Mouse (Mus musculus) heart, embryonic 13.5 days (tissue): ENCODE results near the gene Wnt3a. TPM values are rescaled to one million over a fixed set of nuclear protein-coding genes. Genes with fewer than 3 reads are reported as not detected.

Experiments
- ATAC-seq: fragments of 200-750 bp; cut with Nextera tagmentation; 2 replicates; pipeline ENCODE4 v1.8.0; 2017; ENCODE audit warnings: moderate TSS enrichment; ENCODE audit not compliant: insufficient number of reproducible peaks, low FRiP score, low TSS enrichment; ENCODE audit errors: extremely low read depth
- H3K27ac ChIP-seq: fragments of 300-500 bp; sonication (generic); replicated peaks from 2 replicates; pipeline ENCODE4 v1.5.1; 2015; ENCODE audit warnings: moderate library complexity, mild to moderate bottlenecking, inconsistent platforms
- H3K27me3 ChIP-seq: fragments of 300-500 bp; sonication (generic); replicated peaks from 2 replicates; pipeline ENCODE4 v1.6.1; 2015; ENCODE audit warnings: mild to moderate bottlenecking, inconsistent platforms
- H3K36me3 ChIP-seq: fragments of 300-500 bp; sonication (generic); 2 replicates; pipeline ENCODE4 v1.6.1; 2015; ENCODE audit warnings: mild to moderate bottlenecking, inconsistent platforms
- H3K4me1 ChIP-seq: fragments of 300-500 bp; sonication (generic); 2 replicates; pipeline ENCODE4 v1.6.1; 2015; ENCODE audit warnings: inconsistent platforms
- H3K4me2 ChIP-seq: fragments of 300-500 bp; sonication (generic); 2 replicates; pipeline ENCODE4 v1.6.1; 2015; ENCODE audit warnings: inconsistent platforms, mild to moderate bottlenecking, moderate library complexity
- H3K4me3 ChIP-seq: fragments of 300-500 bp; sonication (generic); 2 replicates; pipeline ENCODE4 v1.5.1; 2015; ENCODE audit warnings: moderate library complexity, mild to moderate bottlenecking, inconsistent platforms
- H3K9ac ChIP-seq: fragments of 300-500 bp; sonication (generic); 2 replicates; pipeline ENCODE4 v1.6.1; 2015; ENCODE audit warnings: inconsistent platforms, mild to moderate bottlenecking, moderate library complexity
- H3K9me3 ChIP-seq: fragments of 300-500 bp; sonication (generic); 2 replicates; pipeline ENCODE4 v1.6.1; 2016; ENCODE audit warnings: inconsistent platforms
- WGBS: fragments of 180-500 bp; shearing (Covaris S2); methylation state at CpG from one replicate; pipeline ENCODE4 v1.1.7; 2015; ENCODE audit warnings: mixed read lengths; 5-methylcytosine and 5-hydroxymethylcytosine counted together
- polyA plus RNA-seq: library from polyadenylated mRNA; unstranded; fragments of >200 nt; fragmentation: Nextera tagmentation; extraction: Ambion mirVana; gene quantifications from 2 replicates; pipeline ENCODE4 v1.2.1, GENCODE M21; 2015

Gene Wnt3a
- polyA plus RNA-seq, 1 experiment from 2014 or later, result not detected

GRCm38 (mm10) chr11:59284146-59284545 is 6.4 kb downstream of the Wnt3a start:
- no peak overlapping the region for H3K4me3 ChIP-seq
- no peak overlapping the region for H3K4me2 ChIP-seq
- no peaks in the 10 kb centered on the region for H3K9me3 ChIP-seq
- H3K9ac ChIP-seq, result no peak overlapping the region
- WGBS, result 8% methylated on average over 14 of the region's 14 CpGs
- no peak overlapping the region for H3K27ac ChIP-seq
- peaks cover 100% of the 10 kb centered on the region for H3K27me3 ChIP-seq
- H3K4me1 ChIP-seq, result peaks cover 8% of the 10 kb centered on the region; the same call in 1 of the 2 replicates
- H3K36me3 ChIP-seq, result no peaks in the 10 kb centered on the region
- ATAC-seq, result no peak

DNA sequence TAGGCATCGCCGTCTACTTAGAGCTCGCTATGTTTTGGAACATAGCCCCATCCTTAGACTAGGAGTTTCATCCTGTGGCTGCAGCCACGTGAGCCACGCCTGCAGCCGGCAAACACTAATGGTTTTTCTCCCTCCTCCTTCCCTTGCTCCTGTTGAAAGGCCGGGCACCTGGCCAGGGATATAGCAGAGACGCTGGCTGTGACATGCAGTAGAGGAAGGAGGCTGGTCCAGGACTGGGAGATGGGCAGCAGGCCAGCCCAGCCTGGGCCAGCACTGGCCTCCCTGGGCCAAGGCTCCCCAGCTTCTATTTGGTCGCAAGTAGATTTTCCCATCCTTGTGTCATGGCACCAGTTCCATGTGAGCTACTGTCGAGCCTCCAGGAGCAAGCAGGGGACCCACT is 7.6 kb downstream of the Wnt3a start:
- Histone ChIP-seq H3K9me3 (no peaks in the 10 kb centered on the region), H3K4me3 (no peak overlapping the region), H3K4me1 (0 out of 2 replicates have a peak, but pooled peaks cover 8% of the 10 kb centered on the region), H3K27me3 (peaks cover 100% of the 10 kb centered on the region), H3K27ac (no peak overlapping the region), H3K4me2 (no peak overlapping the region), H3K9ac (no peak overlapping the region), H3K36me3 (no peaks in the 10 kb centered on the region)
- WGBS, result 63% methylated on average over 10 of the region's 10 CpGs
- ATAC-seq, result no peak

DNA sequence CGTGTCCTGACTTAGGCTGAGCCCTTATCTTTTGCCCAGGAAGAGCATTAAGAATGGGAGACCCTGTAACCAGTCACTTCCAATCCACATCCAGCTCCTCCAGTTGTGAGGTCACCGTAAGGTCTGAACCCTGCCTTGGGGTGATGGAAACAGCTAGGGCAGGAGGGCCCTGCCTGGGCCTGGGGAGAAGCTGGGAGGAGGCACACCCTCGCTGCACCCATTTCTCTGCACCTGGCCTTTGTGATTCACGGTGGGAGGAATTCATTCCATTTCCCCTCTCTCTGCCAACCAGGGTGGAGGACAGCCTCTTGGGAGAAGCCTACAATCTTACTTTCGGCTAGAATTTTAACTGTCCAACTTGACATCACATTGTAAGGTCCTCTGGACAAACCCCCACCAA is 8.4 kb downstream of the Wnt3a start:
- WGBS, result 42% methylated on average over 5 of the region's 5 CpGs
- Histone ChIP-seq H3K4me3 (no peak overlapping the region), H3K27me3 (peaks cover 99% of the 10 kb centered on the region)

DNA sequence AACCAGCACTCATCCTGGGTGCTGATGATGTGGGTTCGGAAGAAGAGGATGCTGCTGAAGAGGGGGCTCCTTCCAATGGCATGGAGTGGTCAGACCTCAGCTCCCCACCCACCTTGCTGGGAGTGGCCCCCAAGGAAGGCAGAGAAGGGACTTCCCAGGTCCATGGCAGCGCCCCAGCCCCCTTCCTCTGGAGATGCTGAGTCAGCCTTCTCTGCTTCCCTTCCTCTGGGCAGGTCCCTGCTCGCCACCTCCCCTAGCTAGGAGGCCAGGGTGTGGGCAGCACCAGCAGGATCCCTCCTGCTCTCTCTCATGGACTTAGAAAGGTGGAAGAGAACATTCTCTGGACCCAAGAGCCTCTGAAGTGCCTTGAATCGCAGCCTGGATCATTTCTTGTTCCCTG is 12.5 kb downstream of the Wnt3a start:
- no peak overlapping the region for H3K9ac ChIP-seq
- H3K27ac ChIP-seq, result no peak overlapping the region
- H3K4me1 ChIP-seq, result peaks cover 5% of the 10 kb centered on the region; the same call in 1 of the 2 replicates
- H3K9me3 ChIP-seq, result no peaks in the 10 kb centered on the region
- no peaks in the 10 kb centered on the region for H3K36me3 ChIP-seq
- no peak for ATAC-seq
- no peak overlapping the region for H3K4me2 ChIP-seq
- peaks cover 96% of the 10 kb centered on the region for H3K27me3 ChIP-seq
- WGBS, result 46% methylated on average over 4 of the region's 4 CpGs
- no peak overlapping the region for H3K4me3 ChIP-seq

More for the DNA sequence above, 8.4 kb downstream of the Wnt3a start:
- no peak overlapping the region for H3K9ac ChIP-seq
- H3K36me3 ChIP-seq, result no peaks in the 10 kb centered on the region
- ATAC-seq, result no peak
- H3K27ac ChIP-seq, result no peak overlapping the region
- no peak overlapping the region for H3K4me2 ChIP-seq
- H3K4me1 ChIP-seq, result 0 out of 2 replicates have a peak, but pooled peaks cover 8% of the 10 kb centered on the region
- H3K9me3 ChIP-seq, result no peaks in the 10 kb centered on the region

- H3K4me1 ChIP-seq, result no peaks in the 10 kb centered on the region; the same call in 1 of the 2 replicates
- H3K27me3 ChIP-seq, result peaks cover 92% of the 10 kb centered on the region
- WGBS, result 23% methylated on average over 2 of the region's 2 CpGs
- no peaks in the 10 kb centered on the region for H3K36me3 ChIP-seq
- no peak overlapping the region for H3K4me3 ChIP-seq
- no peaks in the 10 kb centered on the region for H3K9me3 ChIP-seq
- no peak for ATAC-seq
- no peak overlapping the region for H3K27ac ChIP-seq
- H3K9ac ChIP-seq, result no peak overlapping the region
- H3K4me2 ChIP-seq, result no peak overlapping the region
Measured at GRCm38 (mm10) chr11:59276877-59277276, 13.7 kb downstream of the Wnt3a start.

GRCm38 (mm10) chr11:59274184-59274583 is 16.4 kb downstream of the Wnt3a start:
- H3K9ac ChIP-seq, result no peak overlapping the region
- H3K4me2 ChIP-seq, result no peak overlapping the region
- no peaks in the 10 kb centered on the region; the same call in 1 of the 2 replicates for H3K4me1 ChIP-seq
- ATAC-seq, result no peak
- 60% methylated on average over 3 of the region's 3 CpGs for WGBS
- H3K27me3 ChIP-seq, result peaks cover 74% of the 10 kb centered on the region
- H3K36me3 ChIP-seq, result no peaks in the 10 kb centered on the region
- 0 out of 2 replicates have a peak, but pooled peaks cover 4% of the 10 kb centered on the region for H3K9me3 ChIP-seq
- H3K27ac ChIP-seq, result no peak overlapping the region
- no peak overlapping the region for H3K4me3 ChIP-seq

DNA sequence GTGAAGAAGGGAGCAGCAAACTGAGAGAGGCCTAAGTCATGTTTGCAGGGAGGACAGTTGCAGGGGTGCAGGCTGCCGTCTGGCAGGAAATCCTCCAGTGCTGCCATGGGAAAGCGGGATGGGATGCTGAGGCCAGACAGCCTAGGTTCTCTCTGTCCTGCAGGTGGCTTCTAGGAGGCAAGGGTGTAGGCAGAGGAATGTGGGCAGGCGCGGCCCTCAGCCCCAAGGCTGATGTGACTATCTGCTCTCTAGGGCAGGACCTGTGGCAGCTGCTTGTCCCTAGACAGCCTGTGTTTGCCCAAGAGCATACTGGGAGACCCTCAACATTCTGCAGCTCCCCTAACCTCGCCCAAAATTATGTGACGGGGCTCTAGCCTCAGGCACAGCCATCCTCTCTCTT is 23.8 kb downstream of the Wnt3a start:
- peaks cover 80% of the 10 kb centered on the region for H3K27me3 ChIP-seq
- no peak overlapping the region for H3K4me3 ChIP-seq
- H3K9me3 ChIP-seq, result 0 out of 2 replicates have a peak, but pooled peaks cover 10% of the 10 kb centered on the region
- H3K27ac ChIP-seq, result no peak overlapping the region
- H3K4me1 ChIP-seq, result peaks cover 14% of the 10 kb centered on the region
- H3K36me3 ChIP-seq, result no peaks in the 10 kb centered on the region
- H3K4me2 ChIP-seq, result no peak overlapping the region
- WGBS, result 21% methylated on average over 6 of the region's 6 CpGs
- no peak for ATAC-seq
- no peak overlapping the region for H3K9ac ChIP-seq

DNA sequence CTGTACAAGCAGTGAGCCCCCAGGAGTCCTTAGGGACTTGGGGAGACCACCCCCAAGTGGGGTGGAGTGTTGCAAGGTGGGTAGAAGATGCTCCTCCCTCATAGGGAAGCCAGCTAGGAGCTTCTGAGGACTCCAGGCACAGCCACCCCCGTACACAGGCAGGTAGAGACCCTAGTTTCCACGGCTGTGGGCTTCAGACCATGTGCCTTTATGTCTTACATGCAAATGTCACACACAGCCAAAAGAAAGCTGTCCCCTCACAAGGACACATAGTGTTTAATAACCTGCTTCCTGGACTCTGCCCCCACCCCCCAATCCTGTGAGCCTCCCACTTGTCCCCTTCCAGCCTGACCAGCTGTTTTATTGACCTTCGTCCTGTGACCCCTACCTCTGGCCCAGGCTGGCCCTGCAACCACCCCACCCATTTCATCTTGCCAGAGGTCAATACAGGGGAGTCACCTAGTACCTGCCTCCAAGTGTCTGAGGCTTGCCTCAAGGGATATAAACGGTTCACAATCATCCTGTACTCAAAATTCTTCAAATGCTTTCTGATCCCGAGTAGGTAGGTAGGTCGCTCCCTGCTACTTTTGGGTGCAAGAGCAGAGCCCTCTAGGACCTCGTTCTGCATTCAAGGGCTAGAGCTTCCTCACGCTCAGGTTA is 25.3 kb downstream of the Wnt3a start:
- 57% methylated on average over 8 of the region's 8 CpGs for WGBS
- Histone ChIP-seq H3K4me1 (peaks cover 19% of the 10 kb centered on the region), H3K36me3 (no peaks in the 10 kb centered on the region), H3K27ac (no peak overlapping the region), H3K9ac (no peak overlapping the region), H3K4me2 (no peak overlapping the region), H3K4me3 (no peak overlapping the region), H3K27me3 (peaks cover 82% of the 10 kb centered on the region), H3K9me3 (0 out of 2 replicates have a peak, but pooled peaks cover 10% of the 10 kb centered on the region)
- no peak; the same call in 1 of the 2 replicates for ATAC-seq

- Histone ChIP-seq H3K4me2 (peak overlapping the region; percentile 98), H3K27ac (no peak overlapping the region), H3K27me3 (peaks cover 89% of the 10 kb centered on the region), H3K36me3 (no peaks in the 10 kb centered on the region), H3K4me3 (peak overlapping the region; percentile 61), H3K9ac (peak overlapping the region; percentile 80), H3K4me1 (peaks cover 23% of the 10 kb centered on the region), H3K9me3 (0 out of 2 replicates have a peak, but pooled peaks cover 10% of the 10 kb centered on the region)
- no peak for ATAC-seq
- 6% methylated on average over 8 of the region's 8 CpGs for WGBS
Measured at GRCm38 (mm10) chr11:59264593-59264992, 26.0 kb downstream of the Wnt3a start.

DNA sequence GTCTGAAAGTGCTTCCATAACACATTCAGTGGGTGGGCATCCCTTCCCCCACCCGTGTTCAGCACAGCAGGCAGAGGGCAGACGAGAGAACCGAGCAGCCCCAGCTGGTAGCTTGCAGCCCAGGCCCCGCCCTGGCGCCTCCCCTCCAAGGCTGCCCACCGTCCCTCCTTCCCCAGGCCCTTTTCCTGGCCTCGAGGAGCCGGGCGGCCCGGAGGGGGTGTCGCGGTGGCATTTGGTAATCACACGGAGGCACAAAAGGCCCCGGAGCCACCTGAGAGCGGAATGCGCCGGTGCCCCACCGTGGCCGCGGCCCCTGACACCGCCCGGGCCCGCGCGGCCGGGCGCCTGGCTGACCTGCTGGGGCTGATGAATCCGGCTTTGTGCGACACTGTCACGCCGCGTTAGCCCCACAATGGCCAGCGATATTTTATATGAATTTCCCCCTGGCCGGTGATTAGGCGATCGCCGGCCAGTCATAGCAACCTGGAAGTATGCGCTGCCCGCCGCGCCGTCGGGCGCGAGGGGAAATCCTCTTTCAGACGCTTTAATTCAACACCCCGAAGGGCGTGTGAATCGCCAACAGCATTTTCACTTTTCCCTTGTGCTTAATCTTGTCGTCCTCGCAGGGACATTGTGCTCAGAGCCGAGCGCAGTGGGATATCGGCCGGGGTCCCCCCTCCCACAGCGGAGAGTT is 26.5 kb downstream of the Wnt3a start:
- Histone ChIP-seq H3K9me3 (0 out of 2 replicates have a peak, but pooled peaks cover 5% of the 10 kb centered on the region), H3K4me3 (peak overlapping the region; percentile 61), H3K9ac (peak overlapping the region; percentile 80), H3K27me3 (peaks cover 86% of the 10 kb centered on the region), H3K4me1 (peaks cover 23% of the 10 kb centered on the region), H3K4me2 (peak overlapping the region; percentile 98), H3K36me3 (no peaks in the 10 kb centered on the region), H3K27ac (no peak overlapping the region)
- ATAC-seq, result no peak
- WGBS, result under 1% methylated on average over 56 of the region's 56 CpGs

DNA sequence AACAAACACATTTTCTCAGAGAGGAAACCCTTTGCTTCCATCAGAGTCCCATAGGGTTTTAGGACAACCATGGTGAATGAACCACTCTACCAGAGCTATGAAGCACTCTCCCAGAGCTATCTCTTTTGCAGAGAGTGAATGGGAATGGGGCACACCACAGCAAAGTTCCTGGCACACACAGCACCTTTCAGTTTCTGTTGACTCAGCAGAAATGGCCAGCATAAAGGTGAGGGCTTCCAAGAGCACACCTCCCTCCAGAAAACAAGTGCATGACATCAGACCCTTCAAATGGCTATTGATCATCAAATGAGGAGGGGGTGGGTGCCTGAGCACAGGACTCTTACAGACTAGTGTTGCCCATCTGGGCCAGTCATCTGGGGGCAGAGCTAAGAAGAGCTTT is 28.2 kb downstream of the Wnt3a start:
- Histone ChIP-seq H3K27me3 (peaks cover 76% of the 10 kb centered on the region), H3K27ac (no peak overlapping the region), H3K36me3 (no peaks in the 10 kb centered on the region), H3K9me3 (no peaks in the 10 kb centered on the region), H3K4me1 (peaks cover 23% of the 10 kb centered on the region), H3K4me3 (no peak overlapping the region), H3K4me2 (no peak overlapping the region), H3K9ac (no peak overlapping the region)
- no peak for ATAC-seq
